Mouse (Mus musculus): ENCODE measurements around the gene Mrpl12.

Mrpl12 gene

GRCm38 (mm10) chr11:120472052-120472451 is 12.4 kb upstream of the Mrpl12 start:
- no peak for DNase-seq (ENCODE audit: low spot score)

DNA sequence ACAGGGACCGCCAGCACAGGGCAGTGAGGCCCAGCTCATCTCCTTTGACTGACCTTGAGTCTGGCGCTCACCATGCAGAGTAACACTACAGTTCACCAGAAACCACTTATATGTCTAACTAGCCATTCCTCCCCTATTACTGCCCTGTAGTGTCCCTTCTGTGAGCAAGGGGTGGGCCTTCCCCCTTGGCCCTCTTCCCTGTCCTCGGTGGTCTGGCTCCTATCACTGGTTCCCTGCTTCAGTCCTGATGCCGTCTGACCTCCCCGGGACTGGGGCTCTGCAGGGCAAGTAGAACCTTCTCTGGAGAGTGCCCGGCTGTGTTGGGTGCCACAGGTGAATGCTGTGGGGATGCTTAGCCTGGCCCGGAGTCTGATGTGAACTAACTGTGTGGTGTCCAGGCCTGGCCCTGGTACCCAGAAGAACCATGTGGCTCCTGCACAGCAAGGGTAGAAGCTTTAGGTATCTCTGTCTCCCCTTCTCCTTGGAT is 922 bp upstream of the Mrpl12 start:
- no peak for DNase-seq (ENCODE audit: low spot score)

- no peak for DNase-seq (ENCODE audit: low spot score)
Observed at GRCm38 (mm10) chr11:120485251-120485650, 838 bp downstream of the Mrpl12 start.

DNA sequence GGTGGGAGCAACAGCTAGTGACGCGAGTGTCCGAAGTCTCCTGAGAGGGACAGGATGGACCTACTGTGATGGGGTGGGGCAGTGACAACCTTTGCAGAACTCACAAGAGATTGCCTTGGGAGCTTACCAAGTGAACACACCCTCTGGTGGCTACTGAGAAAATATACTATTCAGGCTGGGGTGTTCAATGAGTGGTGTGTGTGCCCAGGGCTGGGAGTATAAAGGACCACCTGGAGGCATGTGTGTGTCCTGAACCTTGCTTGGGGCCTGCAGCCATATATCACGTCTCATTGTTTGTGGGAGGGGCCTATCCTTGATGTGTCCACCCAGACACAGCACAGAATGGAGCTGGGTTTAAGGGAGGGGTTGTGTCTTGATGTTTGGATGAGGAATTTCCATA is 4.1 kb downstream of the Mrpl12 start:
- DNase-seq (ENCODE audit: low spot score), result peak; percentile 33

DNA sequence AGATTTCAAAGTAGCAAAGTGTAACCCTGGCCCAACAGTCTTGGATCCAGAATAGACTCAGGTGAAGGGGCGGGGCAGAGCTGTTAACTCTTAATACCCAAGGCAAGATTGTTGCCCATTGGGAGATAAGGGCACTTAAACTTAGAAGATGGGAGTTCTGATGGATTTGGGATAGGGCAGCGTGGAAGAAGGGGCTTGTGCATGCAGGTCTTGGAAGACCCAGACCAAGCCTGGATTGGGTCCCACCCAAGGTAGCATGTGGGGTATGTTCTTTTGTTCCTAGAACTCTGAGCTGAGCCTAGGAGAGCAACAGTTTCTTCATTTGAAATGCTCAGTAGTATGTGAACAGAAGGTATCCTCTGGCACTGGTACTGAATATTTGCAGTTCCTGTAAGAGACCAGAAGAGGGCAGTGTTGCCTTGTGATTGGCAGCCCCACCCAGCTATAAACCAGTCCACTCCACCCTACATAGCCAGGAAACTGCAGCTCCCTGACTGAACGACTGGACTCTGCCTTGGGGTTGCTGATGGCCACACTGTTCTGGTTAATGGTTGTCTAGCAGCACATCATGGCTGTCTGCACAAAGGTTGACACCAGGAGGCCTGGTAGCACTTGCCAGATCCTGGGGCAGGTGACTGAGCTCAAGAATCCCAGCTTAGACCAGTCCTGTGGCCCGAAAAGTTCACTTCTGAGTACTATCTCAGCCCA is 4.8 kb downstream of the Mrpl12 start:
- DNase-seq (ENCODE audit: low spot score), result peak; percentile 95

- DNase-seq (ENCODE audit: low spot score), result peak; percentile 77
Observed at GRCm38 (mm10) chr11:120490291-120491046, 6.1 kb downstream of the Mrpl12 start.

DNA sequence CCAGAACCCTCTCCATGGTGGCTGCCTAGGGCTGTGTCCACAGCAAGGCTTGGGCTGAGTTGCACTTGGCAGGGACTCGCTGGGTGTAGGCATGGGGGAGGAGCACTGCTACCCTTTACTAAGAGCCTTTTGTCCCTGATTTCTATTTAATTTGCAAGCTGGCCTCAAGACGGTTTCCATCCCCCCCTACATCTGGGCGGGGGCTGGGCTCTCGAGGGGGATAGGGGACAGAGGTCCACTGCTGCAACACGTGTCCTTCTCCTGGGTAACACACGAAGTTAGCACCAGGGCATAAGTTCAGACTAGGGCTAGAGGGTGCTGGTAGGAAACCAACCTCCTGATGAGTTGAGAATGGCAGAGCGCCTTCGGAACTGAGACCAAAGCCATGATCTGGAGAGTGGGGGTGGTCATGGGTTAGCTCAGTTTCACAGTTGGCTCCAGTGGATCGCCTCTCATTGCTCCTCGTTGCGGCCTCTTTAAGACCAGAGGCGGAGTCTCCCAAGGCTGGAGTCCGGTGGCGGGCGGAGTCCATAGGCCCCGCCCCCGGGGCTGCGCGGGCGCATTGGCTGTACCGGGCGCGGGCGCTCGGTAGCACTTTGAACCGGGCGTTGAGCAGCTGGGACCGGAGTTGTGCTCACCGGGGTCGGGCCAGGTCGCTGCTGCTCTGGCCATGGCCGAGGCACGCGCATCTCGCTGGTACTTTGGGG is 7.1 kb downstream of the Mrpl12 start, which contains the start of gene Slc25a10:
TSS of gene Slc25a10 (plus strand) at position 524 of the 707 bp plus-strand sequence.
- peak; percentile 97 for DNase-seq (ENCODE audit: low spot score)

- DNase-seq (ENCODE audit: low spot score), result peak; percentile 74
Observed at GRCm38 (mm10) chr11:120492024-120492877, 7.8 kb downstream of the Mrpl12 start.

DNA sequence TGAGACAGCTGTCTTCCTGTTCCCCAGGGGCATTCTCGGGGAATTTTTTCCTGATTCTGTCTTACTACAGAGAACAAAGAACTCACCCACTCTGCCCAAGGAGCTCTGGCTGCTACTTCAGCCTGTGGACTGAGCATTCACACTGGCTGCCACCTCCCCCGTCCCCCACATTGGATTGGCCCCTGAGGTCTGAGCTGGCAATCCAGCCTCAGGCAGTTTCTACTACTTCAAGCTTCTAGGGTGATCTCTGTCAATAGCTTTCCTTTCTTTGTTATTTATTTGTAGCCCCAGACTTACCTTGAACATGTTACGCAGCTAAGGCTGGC is 8.4 kb downstream of the Mrpl12 start:
- DNase-seq (ENCODE audit: low spot score), result no peak

DNA sequence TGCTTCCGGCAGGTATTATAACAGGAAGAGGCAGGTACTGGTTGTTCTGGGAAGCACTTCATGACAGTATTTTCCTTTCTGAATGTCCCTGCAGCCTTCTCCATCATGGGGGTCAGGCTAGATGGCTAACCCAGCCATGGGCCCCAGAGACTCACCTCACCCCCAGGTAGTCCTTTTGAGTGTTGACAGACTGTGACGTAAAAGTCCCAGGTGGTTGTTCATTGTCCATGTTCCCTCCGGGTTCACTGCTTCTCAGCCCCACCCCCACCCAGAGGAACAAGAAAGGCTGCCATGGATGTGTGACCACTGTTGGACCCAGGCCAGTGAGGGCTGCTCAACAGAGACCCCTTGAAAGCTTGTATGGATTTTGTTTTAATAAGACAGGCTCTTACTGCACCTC is 8.9 kb downstream of the Mrpl12 start:
- no peak for DNase-seq (ENCODE audit: low spot score)

- DNase-seq (ENCODE audit: low spot score), result no peak
Observed at GRCm38 (mm10) chr11:120493911-120494310, 9.5 kb downstream of the Mrpl12 start.

- peak; percentile 84 for DNase-seq (ENCODE audit: low spot score)
Observed at GRCm38 (mm10) chr11:120497436-120497835, 13.0 kb downstream of the Mrpl12 start.

DNA sequence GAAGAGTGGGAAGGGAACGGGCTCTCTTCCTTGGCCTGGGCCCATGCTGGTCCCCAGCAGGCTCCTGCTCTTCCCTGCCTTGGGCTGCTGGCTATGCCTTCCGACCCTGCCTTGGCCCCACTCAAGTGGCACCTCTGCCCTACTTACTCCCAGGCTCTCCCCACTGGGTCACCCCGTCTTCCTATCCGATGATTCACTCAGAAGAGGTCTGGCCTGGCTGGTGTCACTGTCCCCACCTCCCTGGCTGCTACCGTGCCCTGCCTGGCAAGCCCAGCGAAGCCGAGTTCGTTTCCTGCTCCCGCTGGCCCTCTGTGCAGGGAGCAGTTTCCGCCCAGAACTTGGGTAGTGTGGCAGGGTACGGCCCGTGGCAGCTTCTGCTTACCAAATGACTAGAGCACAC is 13.8 kb downstream of the Mrpl12 start:
- DNase-seq (ENCODE audit: low spot score), result peak; percentile 84

GRCm38 (mm10) chr11:120498891-120499290 is 14.5 kb downstream of the Mrpl12 start:
- DNase-seq (ENCODE audit: low spot score), result peak; percentile 28

DNA sequence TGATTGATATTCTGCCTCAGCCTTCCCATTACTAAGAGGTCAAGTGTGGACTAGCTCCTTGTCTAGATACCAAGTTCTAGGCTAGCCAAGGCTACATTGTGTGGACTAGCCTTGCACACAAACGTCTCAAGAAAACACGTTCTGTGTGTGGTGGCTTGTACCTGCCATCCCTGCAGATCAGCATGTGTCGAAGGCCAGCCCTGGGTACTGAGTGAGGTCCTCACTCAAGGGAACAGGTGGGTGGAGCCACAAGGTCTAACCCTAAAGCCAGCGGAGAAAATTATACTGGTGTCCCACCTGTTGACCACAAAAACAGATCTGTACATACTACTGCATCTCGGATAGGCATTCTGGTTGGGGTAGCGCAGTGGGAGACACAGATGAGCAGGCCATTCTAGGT is 15.5 kb downstream of the Mrpl12 start:
- DNase-seq (ENCODE audit: low spot score), result no peak

- DNase-seq (ENCODE audit: low spot score), result peak; percentile 83
Observed at GRCm38 (mm10) chr11:120500357-120500756, 15.9 kb downstream of the Mrpl12 start.

- DNase-seq (ENCODE audit: low spot score), result peak; percentile 70
Observed at GRCm38 (mm10) chr11:120501018-120501417, 16.6 kb downstream of the Mrpl12 start.

GRCm38 (mm10) chr11:120501701-120502100 is 17.3 kb downstream of the Mrpl12 start:
- peak; percentile 56 for DNase-seq (ENCODE audit: low spot score)

DNA sequence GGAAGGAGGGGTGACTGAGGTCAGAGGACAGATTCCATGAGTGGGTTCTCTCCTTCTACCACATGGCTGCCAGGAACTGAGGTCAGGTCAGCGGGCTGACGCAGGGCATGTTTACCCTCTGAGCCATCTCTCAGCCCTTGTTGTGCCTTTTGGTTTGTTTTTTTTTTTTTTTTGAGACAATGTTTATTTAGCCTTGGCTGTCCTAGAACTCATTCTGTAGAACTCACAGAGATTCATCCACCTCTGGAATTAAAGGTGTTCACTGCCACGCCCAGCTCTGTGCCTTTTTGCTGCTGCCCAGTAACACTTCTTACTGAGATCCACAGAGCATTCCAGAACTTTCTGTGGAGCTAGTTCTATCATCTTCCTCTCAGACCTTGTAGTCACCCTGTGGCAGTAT is 21.2 kb downstream of the Mrpl12 start:
- DNase-seq (ENCODE audit: low spot score), result no peak

DNA sequence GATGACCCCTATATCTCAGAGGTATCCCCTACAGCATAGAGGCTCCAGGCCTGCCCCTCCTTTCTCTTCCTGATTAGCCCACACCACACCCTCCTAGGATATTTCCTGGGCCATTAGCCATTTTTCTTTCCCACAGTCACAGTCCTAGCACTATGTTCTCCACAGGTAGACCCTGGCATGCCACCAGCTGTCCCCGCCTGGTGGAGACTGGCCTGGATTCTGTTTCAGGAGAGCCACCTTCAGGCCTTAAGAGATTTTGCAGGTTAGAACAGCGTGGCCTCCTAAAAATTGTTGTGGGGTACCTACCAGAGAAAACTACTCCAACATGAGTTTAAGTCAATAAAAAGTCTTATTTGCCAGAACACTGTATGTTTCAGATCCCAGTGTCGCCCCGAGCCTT is 22.5 kb downstream of the Mrpl12 start:
- DNase-seq (ENCODE audit: low spot score), result peak; percentile 37

DNA sequence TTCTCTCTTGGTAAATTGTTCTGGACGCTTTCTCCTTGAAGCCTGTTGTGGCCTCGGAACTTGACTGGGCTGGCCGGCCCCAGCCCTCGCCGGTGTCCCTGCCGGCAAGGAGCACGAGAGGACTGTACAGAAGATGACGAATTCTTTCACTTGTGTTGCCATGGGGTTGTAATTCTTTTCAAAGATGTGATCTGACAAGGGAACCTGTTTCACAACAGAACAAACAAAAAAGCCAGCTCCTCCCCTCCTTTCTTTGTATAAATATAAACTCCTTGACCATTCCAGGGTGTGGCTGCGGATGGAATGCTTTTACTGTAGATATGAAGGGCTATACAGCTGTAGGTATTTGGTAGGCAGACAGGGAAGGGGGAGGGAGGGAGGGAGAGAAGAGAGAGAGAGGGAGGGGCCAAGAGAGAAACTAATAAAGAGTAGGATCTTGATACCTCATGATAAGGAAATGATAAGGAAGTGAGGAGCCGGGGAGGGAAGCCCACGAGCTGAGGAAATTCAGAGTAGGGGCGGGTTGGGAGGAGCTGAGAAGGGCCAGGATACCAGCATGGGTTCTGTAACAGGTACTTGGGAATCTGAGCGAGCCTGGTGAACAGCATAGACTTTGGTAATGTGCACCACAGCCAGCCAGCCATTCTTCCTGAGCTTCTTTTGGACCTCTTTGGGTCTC is 23.3 kb downstream of the Mrpl12 start:
- DNase-seq (ENCODE audit: low spot score), result no peak
